Mouse (Mus musculus) heart, postnatal 0 days (tissue): ENCODE data around the gene Arglu1.
A peak's percentile ranks its signal among the peaks of the same experiment; 100 is the strongest.

Experiments used
- CTCF ChIP-seq: IDR thresholded peaks from 2 replicates; pipeline ENCODE4 v1.5.1; 2016; ENCODE audit warnings: antibody characterized with exemption, control low read depth, low read depth
- EP300 ChIP-seq: IDR thresholded peaks from 2 replicates; pipeline ENCODE4 v1.6.1; 2016; ENCODE audit warnings: antibody characterized with exemption, low read depth

DNA sequence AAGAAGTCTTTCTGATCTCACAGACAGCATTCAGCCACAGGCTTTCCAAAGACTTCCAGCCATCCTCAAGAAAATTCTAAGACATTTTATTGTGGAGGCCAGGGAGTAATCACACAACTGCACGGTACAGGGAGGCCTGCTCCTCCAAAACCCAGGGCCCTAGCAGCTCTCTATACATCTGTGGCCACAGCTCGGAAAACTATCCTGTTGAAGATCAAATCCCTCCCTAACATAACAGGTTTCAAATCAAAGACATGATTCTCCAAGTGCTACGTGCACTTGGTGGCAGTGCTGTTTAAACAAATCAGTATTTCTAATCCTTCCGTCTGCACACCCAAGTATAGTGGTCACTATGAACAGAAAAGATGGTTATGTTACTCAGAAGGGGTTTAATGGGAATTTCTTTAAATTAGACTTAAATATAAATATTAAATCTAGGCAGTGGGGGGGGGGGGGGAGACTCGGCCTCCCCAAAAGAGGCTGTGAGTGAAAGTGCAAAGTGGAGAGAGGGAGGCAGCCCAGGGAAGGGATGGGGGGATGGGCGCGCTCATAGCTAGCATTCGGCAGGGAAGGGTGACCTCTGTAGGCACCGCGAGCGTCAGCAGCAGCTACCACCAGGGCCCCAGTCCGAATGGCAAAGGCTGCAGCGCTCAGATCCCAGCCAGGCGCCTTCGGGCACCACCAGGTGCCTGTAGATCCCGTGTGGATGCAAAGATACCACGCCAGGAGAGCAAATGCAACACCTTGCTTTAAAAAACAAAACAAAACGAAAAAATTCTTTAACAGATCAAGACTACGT, 31.7 kb downstream of the Arglu1 start:
- TF ChIP-seq EP300: no peak
- peak; percentile 78 for TF ChIP-seq CTCF
